Mouse (Mus musculus) neural tube, embryonic 10.5 days (tissue): ENCODE measurements around the gene Cnot11.
A peak's percentile ranks its signal among the peaks of the same experiment; 100 is the strongest.

Experiments used
- DNase-seq: peaks from one replicate; pipeline ENCODE4 v3.0.0-alpha.2; 2017; ENCODE audit warnings: low spot score; ENCODE audit errors: extremely low spot score

Gene Cnot11

DNA sequence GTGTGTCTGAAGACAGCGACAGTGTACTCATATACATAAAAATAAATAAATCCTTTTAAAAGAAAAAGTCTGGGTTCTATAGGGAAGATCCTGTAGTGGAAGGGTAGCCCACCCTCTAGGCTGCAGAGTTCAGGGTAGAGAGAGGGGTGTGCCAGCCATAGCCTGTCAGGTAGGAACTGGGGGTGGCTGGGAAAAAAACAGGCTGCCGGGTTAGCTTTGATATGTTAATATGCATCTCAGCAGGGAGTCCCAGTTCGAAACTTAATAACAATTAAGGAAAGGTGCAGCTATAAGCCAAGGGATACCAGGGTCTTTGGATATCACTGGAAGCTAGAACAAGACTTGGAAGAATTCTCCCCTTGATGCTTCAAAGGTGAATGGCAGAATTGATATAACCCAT, 875 bp upstream of the Cnot11 start:
- no peak for DNase-seq

- DNase-seq = peak; percentile 100
Observed at GRCm38 (mm10) chr1:39535515-39536311, 921 bp downstream of the Cnot11 start.

- no peak for DNase-seq
Observed at GRCm38 (mm10) chr1:39536701-39537100, 1.9 kb downstream of the Cnot11 start.

GRCm38 (mm10) chr1:39537631-39538380, 3.0 kb downstream of the Cnot11 start:
- no peak for DNase-seq

DNA sequence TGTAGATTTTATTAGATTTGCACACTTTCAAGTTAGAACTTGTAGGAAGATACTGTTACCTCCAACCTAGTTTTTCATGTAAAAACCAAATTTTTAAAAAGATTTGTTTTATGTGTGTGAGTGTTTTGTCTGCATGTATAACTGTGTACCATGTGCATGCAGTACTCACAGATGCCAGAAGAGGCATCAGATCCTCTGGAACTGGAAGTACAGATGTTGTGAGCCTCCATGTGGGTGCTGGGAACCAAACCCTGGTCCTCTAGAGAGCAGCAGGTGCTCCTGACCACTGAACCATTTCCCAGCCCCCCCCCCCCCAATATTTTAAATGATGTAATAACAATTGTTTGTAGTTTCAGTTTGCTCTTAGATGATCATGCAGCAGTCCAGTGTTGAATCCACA, 5.8 kb downstream of the Cnot11 start:
- no peak for DNase-seq

GRCm38 (mm10) chr1:39545589-39545988, 10.8 kb downstream of the Cnot11 start:
- DNase-seq = no peak

GRCm38 (mm10) chr1:39546160-39546866, 11.5 kb downstream of the Cnot11 start:
- DNase-seq = no peak

DNA sequence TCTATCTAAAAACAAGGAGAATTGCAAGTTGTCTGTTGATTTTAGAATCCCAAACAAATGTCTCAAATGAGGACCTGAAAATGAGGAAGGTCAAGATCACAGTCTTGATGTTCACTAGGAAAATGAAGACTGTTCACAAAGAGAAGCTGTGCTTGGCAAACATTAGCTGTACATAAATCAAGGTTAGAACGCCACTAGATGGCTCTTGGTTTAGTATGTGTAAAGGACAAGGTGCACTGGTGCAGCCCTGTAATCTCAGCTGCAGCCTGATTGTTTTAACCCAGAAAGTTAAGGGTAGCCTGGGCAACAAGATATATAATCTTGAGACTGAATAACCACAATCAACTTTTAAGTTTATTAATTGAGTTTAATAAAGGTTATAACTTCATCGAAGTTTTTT, 12.4 kb downstream of the Cnot11 start:
- no peak for DNase-seq

DNA sequence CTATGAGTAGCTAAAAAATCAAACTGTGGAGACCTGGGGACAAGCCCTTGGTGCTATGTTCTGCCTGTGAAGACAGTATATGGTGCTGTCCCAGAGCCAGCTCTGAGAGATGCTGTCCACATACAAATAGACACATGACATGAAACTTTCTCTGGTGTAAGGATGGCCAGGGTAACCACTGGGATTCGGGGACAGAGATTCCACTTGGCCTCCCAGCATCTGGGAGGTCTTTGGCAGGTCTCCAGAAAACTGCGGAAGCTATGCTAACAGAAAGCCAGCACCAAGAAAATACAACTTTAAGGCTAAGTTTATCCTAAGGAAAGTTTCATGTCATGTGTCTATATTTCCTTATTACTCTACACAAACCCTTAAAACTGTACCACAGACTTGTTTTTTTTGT, 15.0 kb downstream of the Cnot11 start:
- no peak for DNase-seq

GRCm38 (mm10) chr1:39555556-39556415, 21.0 kb downstream of the Cnot11 start:
- DNase-seq = no peak

GRCm38 (mm10) chr1:39559009-39559408, 24.2 kb downstream of the Cnot11 start:
- no peak for DNase-seq

- no peak for DNase-seq
Observed at GRCm38 (mm10) chr1:39561920-39562319, 27.1 kb downstream of the Cnot11 start.

GRCm38 (mm10) chr1:39563161-39563560, 28.4 kb downstream of the Cnot11 start:
- DNase-seq = no peak

GRCm38 (mm10) chr1:39564603-39565002, 29.8 kb downstream of the Cnot11 start:
- peak; percentile 22 for DNase-seq

DNA sequence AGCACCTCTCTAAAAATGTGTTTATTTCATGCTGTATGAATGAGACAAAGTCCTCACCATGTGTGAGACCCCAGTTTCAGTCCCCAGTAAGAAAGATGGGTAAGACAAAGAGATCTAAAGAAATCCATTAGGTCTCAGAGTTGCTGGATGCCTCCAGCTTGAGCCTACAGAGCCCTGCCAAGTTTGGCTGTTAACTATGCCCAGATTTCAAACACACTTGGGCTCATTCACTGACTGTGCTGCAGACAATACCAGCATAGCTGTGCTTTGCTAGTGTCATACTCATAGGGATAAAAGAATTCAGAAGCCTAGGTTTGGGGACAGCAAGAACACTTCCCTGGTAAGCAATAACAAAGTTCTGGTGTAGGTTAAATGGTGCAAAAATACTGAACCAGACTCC, 33.3 kb downstream of the Cnot11 start:
- no peak for DNase-seq

- no peak for DNase-seq
Observed at GRCm38 (mm10) chr1:39571653-39572052, 36.9 kb downstream of the Cnot11 start.

DNA sequence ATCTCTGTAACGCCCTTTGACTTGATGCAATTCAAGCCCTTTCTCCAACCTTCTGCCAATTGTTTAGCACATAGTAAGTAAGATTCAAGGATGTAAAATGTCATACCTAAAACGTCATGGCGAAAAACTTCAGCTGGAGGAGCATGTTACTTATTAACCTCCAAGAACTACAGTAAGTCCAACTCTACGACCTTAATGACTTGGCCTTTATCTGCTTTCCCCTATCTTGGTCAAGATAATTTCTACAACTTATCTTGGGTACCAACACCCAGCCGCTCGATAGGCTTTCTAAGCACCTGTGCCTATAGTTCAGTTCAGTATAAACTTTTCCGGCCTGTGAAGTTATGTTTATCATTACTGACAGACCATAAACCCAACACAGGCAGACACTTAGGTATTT, 39.1 kb downstream of the Cnot11 start:
- no peak for DNase-seq

- no peak for DNase-seq
Observed at GRCm38 (mm10) chr1:39575778-39576375, 41.1 kb downstream of the Cnot11 start.

- DNase-seq = peak; percentile 75
Observed at GRCm38 (mm10) chr1:39576431-39577243, 41.8 kb downstream of the Cnot11 start.

DNA sequence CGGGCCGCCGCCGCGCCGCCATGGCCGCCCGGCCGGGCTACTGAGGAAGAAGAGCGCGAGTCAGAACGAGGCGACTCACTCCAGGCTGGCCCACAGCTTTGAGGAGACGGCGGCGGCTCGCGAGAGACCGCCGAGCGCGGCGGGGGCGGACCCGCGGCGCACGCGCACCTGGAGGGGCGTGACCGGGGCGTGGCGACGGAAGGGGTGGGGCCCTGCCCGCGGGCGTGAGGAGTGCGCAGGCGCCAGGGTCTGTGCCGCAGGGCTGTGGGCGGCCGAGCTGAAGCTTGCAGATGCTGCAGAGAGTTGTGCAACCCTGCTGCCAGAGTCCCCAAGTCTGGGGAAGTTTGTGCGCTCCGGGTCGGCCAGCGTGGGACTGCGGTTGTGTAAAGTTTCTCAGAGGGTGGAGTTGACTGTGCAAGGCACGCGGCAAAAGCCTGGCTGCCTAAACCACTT, 42.5 kb downstream of the Cnot11 start, which contains the start of gene Rnf149:
Gene Rnf149 (minus strand): TSS at position 153 of the 453 bp plus-strand sequence.
- peak; percentile 98 for DNase-seq
